Mouse (Mus musculus): ENCODE results near the gene Adipor2.

Gene Adipor2

GRCm38 (mm10) chr6:119310176-119310575 lies 107.3 kb downstream of the Adipor2 start:
- WGBS: 48% methylated on average over 9 of the region's 9 CpGs

- WGBS: 43% methylated on average over 10 of the region's 10 CpGs
These were observed 109.6 kb downstream of the Adipor2 start for GRCm38 (mm10) chr6:119307867-119308413.

GRCm38 (mm10) chr6:119303331-119303730 lies 114.2 kb downstream of the Adipor2 start:
- 92% methylated on average over 6 of the region's 6 CpGs for WGBS

Data from cerebral cortex, adult 2 months (tissue).